Comparison of ENCODE assay signal across 20 mouse cellular contexts in genomic region chr2:59712484-59712883, GRCm38 (mm10).
DNase-seq lines count a peak whose midpoint lies in the region; ATAC-seq and TF ChIP-seq lines count a peak whose summit lies in the region.
"Had no signal": no experiment of that assay in that cellular context is flagged by ENCODE, and none has a peak within 500 bp of the region (broad histone marks: within the 10 kb centered on the region; RNA-seq: fewer than 3 reads in every experiment).

No protein-coding gene starts in this region.

- H3K27me3 ChIP-seq in embryonic facial prominence, embryonic 13.5 days: no peaks in the 10 kb centered on the region
- no peaks in the 10 kb centered on the region for H3K27me3 ChIP-seq in embryonic facial prominence, embryonic 10.5 days (replicated peaks; ENCODE audit: low read depth, poor library complexity, severe bottlenecking)
- no peaks in the 10 kb centered on the region for H3K27me3 ChIP-seq in heart, embryonic 13.5 days (replicated peaks)
- H3K27me3 ChIP-seq in heart, embryonic 11.5 days (ENCODE audit: control insufficient read depth, insufficient read depth, low read length): no peaks in the 10 kb centered on the region
- H3K27me3 ChIP-seq in lung, embryonic 16.5 days (ENCODE audit: control insufficient read depth, insufficient read depth, low read depth, low read length): no peaks in the 10 kb centered on the region
- H3K27me3 ChIP-seq: heart, embryonic 12.5 days; hindbrain, embryonic 13.5 days had no signal

- H3K4me3 ChIP-seq in embryonic facial prominence, embryonic 13.5 days: no peak overlapping the region
- H3K4me3 ChIP-seq in embryonic facial prominence, embryonic 10.5 days: no peak overlapping the region
- no peak overlapping the region for H3K4me3 ChIP-seq in heart, embryonic 13.5 days
- no peak overlapping the region for H3K4me3 ChIP-seq in heart, embryonic 11.5 days (ENCODE audit: low read depth, low read length)
- H3K4me3 ChIP-seq in layer of hippocampus, adult 2 months: no peak overlapping the region
- no peak overlapping the region for H3K4me3 ChIP-seq in lung, embryonic 16.5 days (ENCODE audit: low read length)
- H3K4me3 ChIP-seq: heart, embryonic 12.5 days; hindbrain, embryonic 13.5 days had no signal

- H3K9me3 ChIP-seq in embryonic facial prominence, embryonic 13.5 days: no peaks in the 10 kb centered on the region
- H3K9me3 ChIP-seq in embryonic facial prominence, embryonic 10.5 days: no peaks in the 10 kb centered on the region
- H3K9me3 ChIP-seq in heart, embryonic 13.5 days: no peaks in the 10 kb centered on the region
- no peaks in the 10 kb centered on the region for H3K9me3 ChIP-seq in heart, embryonic 11.5 days (replicated peaks; ENCODE audit: control insufficient read depth, low read length)
- H3K9me3 ChIP-seq in lung, embryonic 16.5 days (ENCODE audit: control insufficient read depth, low read length): no peaks in the 10 kb centered on the region
- H3K9me3 ChIP-seq: G1E; heart, embryonic 12.5 days; hindbrain, embryonic 13.5 days had no signal

- H3K36me3 ChIP-seq in embryonic facial prominence, embryonic 13.5 days: no peaks in the 10 kb centered on the region
- H3K36me3 ChIP-seq in embryonic facial prominence, embryonic 10.5 days (replicated peaks): no peaks in the 10 kb centered on the region
- H3K36me3 ChIP-seq in heart, embryonic 13.5 days: peaks cover 4% of the 10 kb centered on the region; the same call in 1 of the 2 replicates
- H3K36me3 ChIP-seq in heart, embryonic 11.5 days (ENCODE audit: control insufficient read depth, insufficient read depth, low read length): no peaks in the 10 kb centered on the region
- no peaks in the 10 kb centered on the region for H3K36me3 ChIP-seq in lung, embryonic 16.5 days (ENCODE audit: control insufficient read depth, insufficient read depth, low read length)
- H3K36me3 ChIP-seq: G1E; heart, embryonic 12.5 days; hindbrain, embryonic 13.5 days had no signal

- DNase-seq in embryonic facial prominence, embryonic 10.5 days (ENCODE audit: low spot score): no peak
- DNase-seq in layer of hippocampus, adult 2 months (ENCODE audit: low spot score in 2 of 2): no peak
- no peak for DNase-seq in layer of hippocampus, adult 9-11 months
- no peak for DNase-seq in lung, postnatal 10 days
- DNase-seq: adrenal gland, adult 8-10 months; adrenal gland, postnatal 36 days; B cell, adult 2 months; cerebellum, adult 2 months; cerebellum, postnatal 10 days; gastrocnemius, postnatal 14 days; heart, postnatal 10 days had no signal

- peak overlapping the region; percentile 68 for H3K27ac ChIP-seq in embryonic facial prominence, embryonic 13.5 days
- H3K27ac ChIP-seq in embryonic facial prominence, embryonic 10.5 days (replicated peaks): no peak overlapping the region; the same call in 1 of the 2 replicates
- H3K27ac ChIP-seq in heart, embryonic 13.5 days (replicated peaks): peak overlapping the region; percentile 3; the same call in 1 of the 2 replicates
- no peak overlapping the region for H3K27ac ChIP-seq in heart, embryonic 11.5 days (ENCODE audit: low read depth, low read length)
- peak overlapping the region; percentile 80 for H3K27ac ChIP-seq in layer of hippocampus, adult 2 months
- peak overlapping the region; percentile 89 for H3K27ac ChIP-seq in lung, embryonic 16.5 days (ENCODE audit: low read length)
- H3K27ac ChIP-seq: hindbrain, embryonic 13.5 days had no signal

- 0 out of 2 replicates have a peak overlapping the region, but pooled peaks have one; percentile 11 for H3K9ac ChIP-seq in embryonic facial prominence, embryonic 13.5 days
- H3K9ac ChIP-seq in heart, embryonic 13.5 days: 0 out of 2 replicates have a peak overlapping the region, but pooled peaks have one; percentile 21
- no peak overlapping the region for H3K9ac ChIP-seq in heart, embryonic 11.5 days (ENCODE audit: low read depth, low read length)
- no peak overlapping the region for H3K9ac ChIP-seq in lung, embryonic 16.5 days (ENCODE audit: low read length)
- H3K9ac ChIP-seq: hindbrain, embryonic 13.5 days had no signal

- no peak for TF ChIP-seq CTCF in layer of hippocampus, adult 2 months (conservative IDR thresholded peaks at IDR 0.05)

- no peak overlapping the region for H3K4me2 ChIP-seq in embryonic facial prominence, embryonic 13.5 days
- H3K4me2 ChIP-seq in heart, embryonic 13.5 days: no peak overlapping the region
- no peak overlapping the region for H3K4me2 ChIP-seq in heart, embryonic 11.5 days
- no peak overlapping the region for H3K4me2 ChIP-seq in lung, embryonic 16.5 days (ENCODE audit: low read depth, low read length)
- H3K4me2 ChIP-seq: heart, embryonic 12.5 days; hindbrain, embryonic 13.5 days had no signal

- peaks cover 52% of the 10 kb centered on the region for H3K4me1 ChIP-seq in embryonic facial prominence, embryonic 13.5 days
- peaks cover 35% of the 10 kb centered on the region for H3K4me1 ChIP-seq in embryonic facial prominence, embryonic 10.5 days
- peaks cover 66% of the 10 kb centered on the region for H3K4me1 ChIP-seq in heart, embryonic 13.5 days
- H3K4me1 ChIP-seq in heart, embryonic 11.5 days (ENCODE audit: control insufficient read depth, insufficient read depth, low read length): peaks cover 18% of the 10 kb centered on the region
- H3K4me1 ChIP-seq in lung, embryonic 16.5 days (replicated peaks; ENCODE audit: control insufficient read depth, insufficient read depth, low read length): peaks cover 43% of the 10 kb centered on the region
- H3K4me1 ChIP-seq: hindbrain, embryonic 13.5 days had no signal

- ATAC-seq in embryonic facial prominence, embryonic 13.5 days (ENCODE audit: insufficient number of reproducible peaks, insufficient read depth, low FRiP score, low TSS enrichment, low read depth): no peak
- no peak for ATAC-seq in heart, embryonic 13.5 days (ENCODE audit: extremely low read depth, insufficient number of reproducible peaks, low FRiP score, low TSS enrichment)
- no peak for ATAC-seq in heart, embryonic 11.5 days (replicated peaks; ENCODE audit: insufficient number of reproducible peaks, low FRiP score, low TSS enrichment)
- peak; percentile 67 for ATAC-seq in lung, embryonic 16.5 days (ENCODE audit: low read depth)
- ATAC-seq: CD4-positive, CD25-positive, alpha-beta regulatory T cell, adult 4 months; forebrain, embryonic 16.5 days had no signal

- 75% methylated on average over 9 of the region's 9 CpGs for WGBS in embryonic facial prominence, embryonic 13.5 days
- 91% methylated on average over 9 of the region's 9 CpGs for WGBS in embryonic facial prominence, embryonic 10.5 days
- WGBS in heart, embryonic 13.5 days: 76% methylated on average over 9 of the region's 9 CpGs
- WGBS in heart, embryonic 11.5 days (ENCODE audit: insufficient replicate concordance): 85% methylated on average over 9 of the region's 9 CpGs
- 53% methylated on average over 9 of the region's 9 CpGs for WGBS in lung, embryonic 16.5 days

Comparison
In these comparisons a context has a peak if more than half of its experiments do, and no peak if none do; other contexts are left out.
1. H3K27ac ChIP-seq: peak in embryonic facial prominence, embryonic 13.5 days (single experiment), heart, embryonic 13.5 days (single experiment), layer of hippocampus, adult 2 months (single experiment) and lung, embryonic 16.5 days (single experiment); none in embryonic facial prominence, embryonic 10.5 days (single experiment) and heart, embryonic 11.5 days (single experiment).
2. H3K9ac ChIP-seq: peak in embryonic facial prominence, embryonic 13.5 days (single experiment) and heart, embryonic 13.5 days (single experiment); none in heart, embryonic 11.5 days (single experiment) and lung, embryonic 16.5 days (single experiment).